14 mouse cellular contexts compared by ENCODE assay signal in genomic region chr14:121316136-121316535, GRCm38 (mm10).
A peak's percentile ranks its signal among the peaks of the same experiment; 100 is the strongest.
DNase-seq lines count a peak whose midpoint lies in the region; ATAC-seq and TF ChIP-seq lines count a peak whose summit lies in the region.
"Had no signal": no experiment of that assay in that cellular context is flagged by ENCODE, and none has a peak within 500 bp of the region (broad histone marks: within the 10 kb centered on the region; RNA-seq: fewer than 3 reads in every experiment).

No protein-coding gene starts in this region.

- H3K4me3 ChIP-seq in gastrocnemius, adult 2 months: no peak overlapping the region
- no peak overlapping the region for H3K4me3 ChIP-seq in intestine, postnatal 0 days (ENCODE audit: low read depth, low read length)
- H3K4me3 ChIP-seq in intestine, embryonic 16.5 days (ENCODE audit: low read length): no peak overlapping the region
- no peak overlapping the region for H3K4me3 ChIP-seq in embryonic facial prominence, embryonic 11.5 days (ENCODE audit: low read depth, low read length)
- H3K4me3 ChIP-seq: kidney, embryonic 15.5 days; neural tube, embryonic 15.5 days had no signal

- no peak overlapping the region for H3K4me2 ChIP-seq in intestine, postnatal 0 days (replicated peaks; ENCODE audit: low read depth)
- H3K4me2 ChIP-seq in intestine, embryonic 16.5 days (ENCODE audit: low read depth, low read length): no peak overlapping the region
- no peak overlapping the region for H3K4me2 ChIP-seq in embryonic facial prominence, embryonic 11.5 days (ENCODE audit: low read depth, low read length)
- H3K4me2 ChIP-seq: kidney, embryonic 15.5 days had no signal

- no peak overlapping the region for H3K9ac ChIP-seq in intestine, postnatal 0 days (ENCODE audit: low read depth, low read length)
- H3K9ac ChIP-seq in intestine, embryonic 16.5 days (ENCODE audit: low read depth, low read length): no peak overlapping the region
- H3K9ac ChIP-seq in embryonic facial prominence, embryonic 11.5 days (replicated peaks; ENCODE audit: low read length): no peak overlapping the region
- H3K9ac ChIP-seq: kidney, embryonic 15.5 days; liver, embryonic 14.5 days; neural tube, embryonic 15.5 days had no signal

- no peaks in the 10 kb centered on the region for H3K9me3 ChIP-seq in intestine, postnatal 0 days (ENCODE audit: control insufficient read depth)
- H3K9me3 ChIP-seq in intestine, embryonic 16.5 days (ENCODE audit: control insufficient read depth, low read length): no peaks in the 10 kb centered on the region
- H3K9me3 ChIP-seq in embryonic facial prominence, embryonic 11.5 days (replicated peaks; ENCODE audit: control insufficient read depth, low read length): no peaks in the 10 kb centered on the region
- H3K9me3 ChIP-seq: kidney, embryonic 15.5 days; neural tube, embryonic 15.5 days had no signal

- no peak for TF ChIP-seq CTCF in gastrocnemius, adult 2 months (IDR thresholded peaks at IDR 0.05)
- 0 out of 2 replicates have a peak, but pooled peaks have one; percentile 7 for TF ChIP-seq CTCF in intestine, postnatal 0 days (IDR thresholded peaks at IDR 0.05; ENCODE audit: low read depth)

- no peak for ATAC-seq in intestine, postnatal 0 days
- no peak for ATAC-seq in intestine, embryonic 16.5 days
- ATAC-seq in embryonic facial prominence, embryonic 11.5 days (replicated peaks; ENCODE audit: insufficient number of reproducible peaks, low FRiP score, low TSS enrichment, low read depth): no peak
- ATAC-seq in erythroblast, adult 5-6 weeks (replicated peaks; ENCODE audit: low FRiP score, poor library complexity, severe bottlenecking): no peak
- no peak for ATAC-seq in megakaryocyte progenitor cell, adult 5-6 weeks (replicated peaks; ENCODE audit: poor library complexity)

- 67% methylated on average over 5 of the region's 5 CpGs for WGBS in intestine, postnatal 0 days
- WGBS in intestine, embryonic 16.5 days: 56% methylated on average over 5 of the region's 5 CpGs
- WGBS in embryonic facial prominence, embryonic 11.5 days: 63% methylated on average over 5 of the region's 5 CpGs

- H3K36me3 ChIP-seq in intestine, postnatal 0 days (ENCODE audit: control insufficient read depth, insufficient read depth): no peaks in the 10 kb centered on the region; the same call in 1 of the 2 replicates
- no peaks in the 10 kb centered on the region for H3K36me3 ChIP-seq in intestine, embryonic 16.5 days (ENCODE audit: control insufficient read depth, insufficient read depth, low read length)
- no peaks in the 10 kb centered on the region for H3K36me3 ChIP-seq in embryonic facial prominence, embryonic 11.5 days (replicated peaks; ENCODE audit: control insufficient read depth, insufficient read depth, low read depth, low read length)
- H3K36me3 ChIP-seq: kidney, embryonic 15.5 days; neural tube, embryonic 15.5 days had no signal

- H3K27ac ChIP-seq in gastrocnemius, adult 2 months: peak overlapping the region; percentile 61
- no peak overlapping the region for H3K27ac ChIP-seq in intestine, postnatal 0 days (ENCODE audit: low read depth, low read length)
- H3K27ac ChIP-seq in intestine, embryonic 16.5 days (ENCODE audit: low read length): no peak overlapping the region
- no peak overlapping the region for H3K27ac ChIP-seq in embryonic facial prominence, embryonic 11.5 days (replicated peaks; ENCODE audit: low read depth, low read length)
- H3K27ac ChIP-seq: kidney, embryonic 15.5 days; liver, embryonic 14.5 days had no signal

- intact Hi-C loops in gastrocnemius, adult 2 months (cut with DNase I): no loop called here

- DNase-seq in gastrocnemius, adult 2 months: no peak
- DNase-seq in gastrocnemius, postnatal 10 days: no peak
- DNase-seq in Muller cell, postnatal 12 days (ENCODE audit: inconsistent ontology term): peak; percentile 84
- DNase-seq in embryonic facial prominence, embryonic 11.5 days (ENCODE audit: low spot score): peak; percentile 26
- DNase-seq: heart, postnatal 10 days; lung, postnatal 36 days; thymus, postnatal 25 days had no signal

- H3K27me3 ChIP-seq in intestine, postnatal 0 days (replicated peaks; ENCODE audit: control insufficient read depth, insufficient read depth, low read length): no peaks in the 10 kb centered on the region
- H3K27me3 ChIP-seq in intestine, embryonic 16.5 days (replicated peaks; ENCODE audit: control insufficient read depth, insufficient read depth, low read length): no peaks in the 10 kb centered on the region
- H3K27me3 ChIP-seq in embryonic facial prominence, embryonic 11.5 days (ENCODE audit: control insufficient read depth, insufficient read depth, low read length): no peaks in the 10 kb centered on the region
- H3K27me3 ChIP-seq: kidney, embryonic 15.5 days; neural tube, embryonic 15.5 days had no signal

- H3K4me1 ChIP-seq in intestine, postnatal 0 days (replicated peaks; ENCODE audit: control insufficient read depth, insufficient read depth, low read length): peaks cover 8% of the 10 kb centered on the region
- H3K4me1 ChIP-seq in intestine, embryonic 16.5 days (ENCODE audit: control insufficient read depth, insufficient read depth, low read length): peaks cover 43% of the 10 kb centered on the region
- H3K4me1 ChIP-seq in embryonic facial prominence, embryonic 11.5 days (ENCODE audit: control insufficient read depth, insufficient read depth, low read length): no peaks in the 10 kb centered on the region; the same call in 1 of the 2 replicates

Comparison
In these comparisons a context has a peak if more than half of its experiments do, and no peak if none do; other contexts are left out.
1. DNase-seq: peak in Muller cell, postnatal 12 days (single experiment) and embryonic facial prominence, embryonic 11.5 days (single experiment); none in gastrocnemius, adult 2 months (single experiment) and gastrocnemius, postnatal 10 days (single experiment).